Mouse (Mus musculus): ENCODE data around the gene Vamp1. TPM values are rescaled to one million over a fixed set of nuclear protein-coding genes. Genes with fewer than 3 reads are reported as not detected.
A peak's percentile ranks its signal among the peaks of the same experiment; 100 is the strongest.

Gene Vamp1
- polyA plus RNA-seq, 1 experiment from 2014 or later = 57.4 TPM

GRCm38 (mm10) chr6:125213715-125214114 lies 1.6 kb upstream of the Vamp1 start:
- Histone ChIP-seq H3K4me2 (no peak overlapping the region), H3K27me3 (replicated peaks) (peaks cover 18% of the 10 kb centered on the region; the same call in 1 of the 2 replicates), H3K27ac (replicated peaks) (no peak overlapping the region), H3K9me3 (replicated peaks) (no peaks in the 10 kb centered on the region), H3K9ac (replicated peaks) (no peak overlapping the region), H3K4me1 (peaks cover 18% of the 10 kb centered on the region), H3K4me3 (replicated peaks) (no peak overlapping the region), H3K36me3 (no peaks in the 10 kb centered on the region)
- ATAC-seq (ENCODE audit: low FRiP score) = no peak
- WGBS = 80% methylated on average over 6 of the region's 6 CpGs

GRCm38 (mm10) chr6:125216898-125217297 lies 1.5 kb downstream of the Vamp1 start:
- Histone ChIP-seq H3K27me3 (replicated peaks) (peaks cover 15% of the 10 kb centered on the region; the same call in 1 of the 2 replicates), H3K36me3 (no peaks in the 10 kb centered on the region), H3K9me3 (replicated peaks) (no peaks in the 10 kb centered on the region), H3K4me2 (peak overlapping the region; percentile 68), H3K4me1 (peaks cover 20% of the 10 kb centered on the region), H3K27ac (replicated peaks) (no peak overlapping the region), H3K9ac (replicated peaks) (no peak overlapping the region), H3K4me3 (replicated peaks) (peak overlapping the region; percentile 67; the same call in 1 of the 2 replicates)
- WGBS = 89% methylated on average over 2 of the region's 2 CpGs
- ATAC-seq (ENCODE audit: low FRiP score) = no peak

GRCm38 (mm10) chr6:125217899-125218298 lies 2.5 kb downstream of the Vamp1 start:
- 0 out of 2 replicates have a peak, but pooled peaks cover 2% of the 10 kb centered on the region for H3K36me3 ChIP-seq
- 87% methylated on average over 11 of the region's 11 CpGs for WGBS
- H3K9me3 ChIP-seq (replicated peaks) = no peaks in the 10 kb centered on the region
- H3K9ac ChIP-seq (replicated peaks) = no peak overlapping the region
- H3K4me2 ChIP-seq = no peak overlapping the region
- ATAC-seq (ENCODE audit: low FRiP score) = no peak
- H3K4me3 ChIP-seq (replicated peaks) = no peak overlapping the region
- peaks cover 20% of the 10 kb centered on the region for H3K4me1 ChIP-seq
- H3K27ac ChIP-seq (replicated peaks) = no peak overlapping the region
- peaks cover 7% of the 10 kb centered on the region; the same call in 1 of the 2 replicates for H3K27me3 ChIP-seq (replicated peaks)

- peaks cover 20% of the 10 kb centered on the region for H3K4me1 ChIP-seq
- ATAC-seq (ENCODE audit: low FRiP score) = no peak
- no peak overlapping the region for H3K27ac ChIP-seq (replicated peaks)
- H3K36me3 ChIP-seq = 0 out of 2 replicates have a peak, but pooled peaks cover 6% of the 10 kb centered on the region
- H3K9ac ChIP-seq (replicated peaks) = no peak overlapping the region
- 0 out of 2 replicates have a peak, but pooled peaks cover under 1% of the 10 kb centered on the region for H3K27me3 ChIP-seq (replicated peaks)
- H3K9me3 ChIP-seq (replicated peaks) = no peaks in the 10 kb centered on the region
- H3K4me3 ChIP-seq (replicated peaks) = no peak overlapping the region
- WGBS = 81% methylated on average over 4 of the region's 4 CpGs
- no peak overlapping the region for H3K4me2 ChIP-seq
Observed at GRCm38 (mm10) chr6:125218963-125219362, 3.6 kb downstream of the Vamp1 start.

- H3K27me3 ChIP-seq (replicated peaks) = no peaks in the 10 kb centered on the region
- H3K27ac ChIP-seq (replicated peaks) = no peak overlapping the region
- H3K4me3 ChIP-seq (replicated peaks) = no peak overlapping the region
- H3K36me3 ChIP-seq = peaks cover 6% of the 10 kb centered on the region; the same call in 1 of the 2 replicates
- no peak overlapping the region for H3K4me2 ChIP-seq
- no peak for ATAC-seq (ENCODE audit: low FRiP score)
- no peaks in the 10 kb centered on the region for H3K9me3 ChIP-seq (replicated peaks)
- H3K9ac ChIP-seq (replicated peaks) = no peak overlapping the region
- H3K4me1 ChIP-seq = peaks cover 16% of the 10 kb centered on the region
- WGBS = 92% methylated on average over 20 of the region's 20 CpGs
Observed at GRCm38 (mm10) chr6:125221115-125221745, 5.9 kb downstream of the Vamp1 start.

GRCm38 (mm10) chr6:125222146-125222545 lies 6.8 kb downstream of the Vamp1 start:
- H3K27ac ChIP-seq (replicated peaks) = no peak overlapping the region
- no peaks in the 10 kb centered on the region for H3K9me3 ChIP-seq (replicated peaks)
- H3K4me3 ChIP-seq (replicated peaks) = no peak overlapping the region
- H3K36me3 ChIP-seq = peaks cover 6% of the 10 kb centered on the region; the same call in 1 of the 2 replicates
- H3K27me3 ChIP-seq (replicated peaks) = no peaks in the 10 kb centered on the region
- H3K4me1 ChIP-seq = peaks cover 7% of the 10 kb centered on the region; the same call in 1 of the 2 replicates
- 76% methylated on average over 2 of the region's 2 CpGs for WGBS
- no peak overlapping the region for H3K4me2 ChIP-seq
- no peak overlapping the region for H3K9ac ChIP-seq (replicated peaks)
- no peak for ATAC-seq (ENCODE audit: low FRiP score)

- Histone ChIP-seq H3K4me3 (replicated peaks) (no peak overlapping the region), H3K36me3 (peaks cover 6% of the 10 kb centered on the region; the same call in 1 of the 2 replicates), H3K4me1 (peaks cover 7% of the 10 kb centered on the region; the same call in 1 of the 2 replicates), H3K27me3 (replicated peaks) (no peaks in the 10 kb centered on the region), H3K4me2 (no peak overlapping the region), H3K27ac (replicated peaks) (no peak overlapping the region), H3K9ac (replicated peaks) (no peak overlapping the region), H3K9me3 (replicated peaks) (no peaks in the 10 kb centered on the region)
- ATAC-seq (ENCODE audit: low FRiP score) = no peak
- WGBS = 84% methylated on average over 3 of the region's 3 CpGs
Observed at GRCm38 (mm10) chr6:125222577-125222976, 7.2 kb downstream of the Vamp1 start.

GRCm38 (mm10) chr6:125225518-125226115 lies 10.3 kb downstream of the Vamp1 start:
- no peaks in the 10 kb centered on the region for H3K9me3 ChIP-seq (replicated peaks)
- H3K9ac ChIP-seq (replicated peaks) = no peak overlapping the region
- 85% methylated on average over 5 of the region's 5 CpGs for WGBS
- no peak overlapping the region for H3K4me2 ChIP-seq
- H3K27ac ChIP-seq (replicated peaks) = no peak overlapping the region
- peaks cover 6% of the 10 kb centered on the region for H3K4me1 ChIP-seq
- H3K36me3 ChIP-seq = peaks cover 6% of the 10 kb centered on the region; the same call in 1 of the 2 replicates
- no peak overlapping the region for H3K4me3 ChIP-seq (replicated peaks)
- H3K27me3 ChIP-seq (replicated peaks) = no peaks in the 10 kb centered on the region
- ATAC-seq (ENCODE audit: low FRiP score) = no peak

- H3K4me2 ChIP-seq = peak overlapping the region; percentile 92
- no peak overlapping the region for H3K9ac ChIP-seq (replicated peaks)
- H3K36me3 ChIP-seq = no peaks in the 10 kb centered on the region
- peaks cover 22% of the 10 kb centered on the region for H3K4me1 ChIP-seq
- H3K27me3 ChIP-seq (replicated peaks) = no peaks in the 10 kb centered on the region
- H3K4me3 ChIP-seq (replicated peaks) = 0 out of 2 replicates have a peak overlapping the region, but pooled peaks have one; percentile 45
- peak overlapping the region; percentile 63 for H3K27ac ChIP-seq (replicated peaks)
- WGBS = 67% methylated on average over 9 of the region's 9 CpGs
- no peaks in the 10 kb centered on the region for H3K9me3 ChIP-seq (replicated peaks)
- ATAC-seq (ENCODE audit: low FRiP score) = 0 out of 2 replicates have a peak, but pooled peaks have one; percentile 8
Observed at GRCm38 (mm10) chr6:125230571-125230970, 15.2 kb downstream of the Vamp1 start.

GRCm38 (mm10) chr6:125231117-125232044 lies 16.0 kb downstream of the Vamp1 start, which contains the start of gene Tapbpl:
TSS of gene Tapbpl (minus strand) at chr6:125231860.
- Histone ChIP-seq H3K36me3 (no peaks in the 10 kb centered on the region), H3K9ac (replicated peaks) (peak within 1 kb of the TSS; percentile 61), H3K9me3 (replicated peaks) (no peaks in the 10 kb centered on the region), H3K27me3 (replicated peaks) (no peaks in the 10 kb centered on the region), H3K4me1 (peaks cover 22% of the 10 kb centered on the region), H3K27ac (replicated peaks) (peak within 1 kb of the TSS; percentile 81), H3K4me3 (replicated peaks) (peak within 1 kb of the TSS; percentile 45), H3K4me2 (peak within 1 kb of the TSS; percentile 92)
- ATAC-seq (ENCODE audit: low FRiP score) = peak; percentile 82
- WGBS = 9% methylated on average over 16 of the region's 16 CpGs

GRCm38 (mm10) chr6:125232045-125232437 lies 16.7 kb downstream of the Vamp1 start:
- Histone ChIP-seq H3K27me3 (replicated peaks) (no peaks in the 10 kb centered on the region), H3K27ac (replicated peaks) (peak overlapping the region; percentile 81), H3K9ac (replicated peaks) (peak overlapping the region; percentile 61), H3K36me3 (no peaks in the 10 kb centered on the region), H3K4me1 (peaks cover 22% of the 10 kb centered on the region), H3K4me2 (peak overlapping the region; percentile 92), H3K4me3 (replicated peaks) (peak overlapping the region; percentile 45), H3K9me3 (replicated peaks) (no peaks in the 10 kb centered on the region)
- ATAC-seq (ENCODE audit: low FRiP score) = peak; percentile 25; the same call in 1 of the 2 replicates
- WGBS = 47% methylated on average over 4 of the region's 4 CpGs

All from neural tube, embryonic 15.5 days (tissue).